Mouse (Mus musculus): ENCODE data around the gene Rd3l. TPM values are rescaled to one million over a fixed set of nuclear protein-coding genes. Genes with fewer than 3 reads are reported as not detected.
A peak's percentile ranks its signal among the peaks of the same experiment; 100 is the strongest.
"Not testable (repeated sequence)": the region's sequence is repeated elsewhere in the genome, so short reads cannot be mapped to it uniquely, and the experiment has no call there.

Rd3l gene
- polyA plus RNA-seq, 1 experiment from 2014 or later = 0.43 TPM

DNA sequence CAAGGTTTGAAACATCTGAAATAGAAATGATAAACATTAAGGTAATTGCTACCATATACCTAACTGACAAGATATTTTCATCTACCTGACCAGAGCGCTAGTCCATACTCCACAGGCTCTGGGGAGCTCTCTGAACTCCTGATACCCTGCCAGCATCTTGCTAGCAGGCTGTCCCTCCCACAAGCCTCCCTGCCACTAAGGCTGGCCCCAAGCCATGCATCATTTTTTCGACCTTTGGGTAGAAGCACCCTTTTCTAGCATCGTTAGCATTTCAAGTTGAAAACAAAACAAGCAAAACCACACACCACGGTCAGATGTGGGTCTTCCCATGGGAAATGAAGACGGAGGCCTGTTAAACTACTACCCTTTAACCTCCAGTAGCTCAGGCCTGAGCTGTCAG, 17.8 kb downstream of the Rd3l start:
- Histone ChIP-seq H3K4me1 (replicated peaks) (peaks cover 30% of the 10 kb centered on the region), H3K9ac (no peak overlapping the region), H3K36me3 (peaks cover 39% of the 10 kb centered on the region), H3K4me2 (no peak overlapping the region), H3K4me3 (no peak overlapping the region), H3K27ac (no peak overlapping the region), H3K27me3 (no peaks in the 10 kb centered on the region), H3K9me3 (replicated peaks) (no peaks in the 10 kb centered on the region)
- 82% methylated on average over 5 of the region's 5 CpGs for WGBS
- ATAC-seq (replicated peaks; ENCODE audit: insufficient number of reproducible peaks, insufficient read depth, low FRiP score, low read depth) = no peak

DNA sequence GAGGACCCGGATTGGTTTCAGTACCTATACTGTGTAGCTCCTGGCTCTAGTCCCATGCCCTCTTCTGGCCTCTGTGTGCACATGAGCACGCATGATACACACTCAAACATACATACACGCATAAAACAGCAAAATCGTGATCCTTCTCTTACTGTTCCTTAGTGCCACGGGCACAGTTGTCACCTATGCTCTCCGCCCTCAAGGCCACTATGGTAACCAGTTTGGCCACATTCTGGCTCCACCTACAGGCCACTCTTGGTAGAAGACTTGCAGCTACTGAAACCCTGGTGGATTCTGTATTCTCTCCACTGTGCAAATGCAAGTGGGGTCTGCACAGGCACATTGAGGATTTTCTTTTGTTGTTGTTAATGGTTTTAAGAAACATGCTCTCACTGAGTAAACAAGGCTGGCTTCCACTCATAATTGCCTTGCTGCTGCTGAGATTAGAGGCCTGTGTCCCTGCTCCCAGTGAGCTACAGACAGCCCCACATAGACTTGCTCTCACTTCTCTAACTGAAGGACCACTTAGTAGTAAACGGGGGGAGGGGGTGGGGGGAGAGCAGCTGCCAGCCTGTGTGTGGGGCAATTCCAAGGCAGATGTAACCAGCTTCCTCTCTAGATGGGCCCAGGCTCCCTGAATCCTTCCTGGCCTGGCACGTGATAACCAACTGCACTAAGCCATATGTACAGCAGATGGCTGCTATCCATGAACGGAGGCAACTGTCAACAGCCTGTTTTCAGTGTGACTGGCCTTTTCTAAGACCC, 22.8 kb downstream of the Rd3l start:
- 39% methylated on average over 9 of the region's 9 CpGs for WGBS
- H3K27ac ChIP-seq = no peak overlapping the region
- no peaks in the 10 kb centered on the region for H3K9me3 ChIP-seq (replicated peaks)
- peaks cover 7% of the 10 kb centered on the region; the same call in 1 of the 2 replicates for H3K4me1 ChIP-seq (replicated peaks)
- H3K9ac ChIP-seq = no peak overlapping the region
- peak; percentile 79; the same call in 1 of the 2 replicates for ATAC-seq (replicated peaks; ENCODE audit: insufficient number of reproducible peaks, insufficient read depth, low FRiP score, low read depth)
- H3K27me3 ChIP-seq = no peaks in the 10 kb centered on the region
- no peak overlapping the region for H3K4me3 ChIP-seq
- H3K4me2 ChIP-seq = no peak overlapping the region
- H3K36me3 ChIP-seq = peaks cover 35% of the 10 kb centered on the region

GRCm38 (mm10) chr12:111956173-111956572, 24.9 kb downstream of the Rd3l start:
- peaks cover 7% of the 10 kb centered on the region; the same call in 1 of the 2 replicates for H3K4me1 ChIP-seq (replicated peaks)
- H3K27ac ChIP-seq = no peak overlapping the region
- no peak for ATAC-seq (replicated peaks; ENCODE audit: insufficient number of reproducible peaks, insufficient read depth, low FRiP score, low read depth)
- no peaks in the 10 kb centered on the region for H3K27me3 ChIP-seq
- no peaks in the 10 kb centered on the region for H3K9me3 ChIP-seq (replicated peaks)
- 73% methylated on average over 5 of the region's 5 CpGs for WGBS
- H3K36me3 ChIP-seq = peaks cover 21% of the 10 kb centered on the region
- H3K9ac ChIP-seq = no peak overlapping the region
- no peak overlapping the region for H3K4me3 ChIP-seq
- no peak overlapping the region for H3K4me2 ChIP-seq

DNA sequence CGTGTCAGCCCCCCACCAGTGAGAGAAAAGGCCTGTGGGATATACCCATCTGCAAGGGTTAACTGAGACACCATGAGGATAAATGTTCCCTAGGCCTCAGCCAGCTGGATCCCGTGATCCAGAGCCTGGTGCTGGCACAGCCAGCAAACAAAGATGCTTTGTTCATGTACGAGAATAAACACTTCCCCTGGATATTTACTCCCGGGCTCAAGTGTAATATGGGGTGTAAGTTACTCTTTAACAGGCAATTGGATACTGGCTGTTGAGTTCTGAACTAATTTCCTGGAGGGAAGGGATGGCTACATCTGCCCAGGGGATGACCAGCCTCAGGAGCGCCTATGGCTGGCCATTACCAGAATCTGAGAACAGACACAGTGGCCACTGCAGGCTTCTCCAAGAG, 29.4 kb downstream of the Rd3l start:
- H3K9me3 ChIP-seq (replicated peaks) = no peaks in the 10 kb centered on the region
- H3K36me3 ChIP-seq = no peaks in the 10 kb centered on the region
- no peaks in the 10 kb centered on the region for H3K4me1 ChIP-seq (replicated peaks)
- no peak overlapping the region for H3K4me3 ChIP-seq
- no peak overlapping the region for H3K27ac ChIP-seq
- H3K9ac ChIP-seq = no peak overlapping the region
- no peak overlapping the region for H3K4me2 ChIP-seq
- H3K27me3 ChIP-seq = no peaks in the 10 kb centered on the region
- 51% methylated on average over 5 of the region's 5 CpGs for WGBS
- ATAC-seq (replicated peaks; ENCODE audit: insufficient number of reproducible peaks, insufficient read depth, low FRiP score, low read depth) = no peak

GRCm38 (mm10) chr12:111950486-111950885, 30.6 kb downstream of the Rd3l start:
- Histone ChIP-seq H3K4me1 (replicated peaks) (peaks cover 7% of the 10 kb centered on the region), H3K4me3 (no peak overlapping the region), H3K4me2 (no peak overlapping the region), H3K36me3 (no peaks in the 10 kb centered on the region), H3K27ac (no peak overlapping the region), H3K9me3 (replicated peaks) (no peaks in the 10 kb centered on the region), H3K9ac (no peak overlapping the region), H3K27me3 (no peaks in the 10 kb centered on the region)
- WGBS = 64% methylated on average over 5 of the region's 5 CpGs
- no peak for ATAC-seq (replicated peaks; ENCODE audit: insufficient number of reproducible peaks, insufficient read depth, low FRiP score, low read depth)

- 0 out of 2 replicates have a peak overlapping the region, but pooled peaks have one; percentile 6 for H3K4me2 ChIP-seq
- no peak overlapping the region for H3K4me3 ChIP-seq
- H3K27me3 ChIP-seq = no peaks in the 10 kb centered on the region
- no peaks in the 10 kb centered on the region for H3K9me3 ChIP-seq (replicated peaks)
- ATAC-seq (replicated peaks; ENCODE audit: insufficient number of reproducible peaks, insufficient read depth, low FRiP score, low read depth) = 0 out of 2 replicates have a peak, but pooled peaks have one; percentile 14
- no peak overlapping the region for H3K9ac ChIP-seq
- H3K36me3 ChIP-seq = no peaks in the 10 kb centered on the region
- WGBS = 25% methylated on average over 2 of the region's 2 CpGs
- peak overlapping the region; percentile 90 for H3K27ac ChIP-seq
- H3K4me1 ChIP-seq (replicated peaks) = peaks cover 28% of the 10 kb centered on the region
Measured at GRCm38 (mm10) chr12:111946716-111947115, 34.4 kb downstream of the Rd3l start.

DNA sequence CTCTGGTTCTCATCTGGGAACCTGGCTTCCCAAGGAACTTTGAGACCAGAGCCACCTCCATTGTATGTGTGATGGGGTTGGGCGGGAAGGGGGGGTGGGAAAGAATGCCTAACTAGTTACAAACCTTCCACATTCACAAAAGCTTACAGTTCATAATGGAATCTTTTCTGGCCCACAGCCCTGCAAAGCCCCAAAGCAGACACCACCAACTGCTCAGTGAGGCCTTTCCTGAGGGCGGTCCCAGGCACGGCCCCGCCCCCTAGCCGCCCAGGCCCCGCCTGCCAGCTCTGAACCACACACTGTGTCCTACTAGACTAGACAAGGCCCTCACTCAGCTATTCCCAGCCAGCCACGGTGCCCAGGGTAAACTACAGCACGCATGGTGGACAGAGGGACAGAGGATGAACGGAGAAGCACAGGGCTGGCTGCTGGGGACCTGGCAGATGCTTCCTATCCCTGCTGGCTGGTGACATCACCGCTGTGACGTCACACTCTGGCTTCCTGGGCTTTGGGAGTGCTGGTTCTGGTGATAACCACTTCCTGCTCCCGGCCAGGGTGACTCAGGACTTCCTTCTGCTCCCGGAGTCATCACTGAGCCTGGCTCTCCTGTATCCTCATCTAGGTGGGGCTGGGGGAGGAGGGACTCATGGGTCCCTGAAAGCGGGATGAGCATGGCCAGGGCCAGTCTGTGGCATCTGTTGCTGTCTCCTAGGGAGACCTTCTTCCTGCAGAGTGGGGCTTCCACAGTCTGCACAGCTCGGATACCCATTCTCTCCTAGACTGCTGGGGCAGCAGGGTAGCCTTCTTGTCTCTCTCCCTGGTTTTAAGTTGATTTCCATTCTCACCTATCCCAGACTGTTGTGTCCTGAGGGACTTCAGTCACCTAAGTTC, 35.1 kb downstream of the Rd3l start:
- H3K9me3 ChIP-seq (replicated peaks); H3K9ac ChIP-seq; H3K4me3 ChIP-seq; H3K36me3 ChIP-seq; H3K27me3 ChIP-seq: not testable (repeated sequence)
- peaks cover 28% of the 10 kb centered on the region for H3K4me1 ChIP-seq (replicated peaks)
- 30% methylated on average over 12 of the region's 15 CpGs for WGBS
- peak; percentile 71 for ATAC-seq (replicated peaks; ENCODE audit: insufficient number of reproducible peaks, insufficient read depth, low FRiP score, low read depth)
- H3K4me2 ChIP-seq = peak overlapping the region; percentile 12; the same call in 1 of the 2 replicates
- H3K27ac ChIP-seq = peak overlapping the region; percentile 90

DNA sequence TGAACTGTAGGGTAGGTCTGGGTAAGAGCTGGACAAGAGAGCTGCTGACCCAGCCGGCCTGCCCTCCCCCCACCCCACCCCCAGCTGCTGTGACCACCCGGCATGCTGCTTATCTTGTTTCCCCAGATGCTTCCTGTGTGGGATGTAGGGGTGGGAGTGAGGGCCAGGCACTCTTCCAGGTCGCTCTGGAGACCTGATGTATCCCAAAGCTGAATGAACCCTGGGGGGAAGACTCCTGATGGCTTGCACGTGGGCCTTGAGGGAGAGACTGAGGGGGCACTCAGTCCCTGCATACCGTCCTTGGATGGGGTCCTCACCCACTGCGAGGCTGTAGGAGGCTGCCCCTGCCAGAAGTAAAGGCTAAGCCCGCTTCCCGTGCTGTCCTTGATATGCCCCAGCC, 36.0 kb downstream of the Rd3l start:
- Histone ChIP-seq H3K4me2 (peak overlapping the region; percentile 12), H3K27ac (peak overlapping the region; percentile 90)
- WGBS = 8% methylated on average over 8 of the region's 8 CpGs

GRCm38 (mm10) chr12:111944065-111944987, 36.8 kb downstream of the Rd3l start:
- peaks cover 28% of the 10 kb centered on the region for H3K4me1 ChIP-seq (replicated peaks)
- not testable (repeated sequence) for H3K9ac ChIP-seq; H3K9me3 ChIP-seq (replicated peaks); H3K27me3 ChIP-seq; H3K36me3 ChIP-seq
- peak overlapping the region; percentile 22 for H3K4me3 ChIP-seq
- H3K4me2 ChIP-seq = peak overlapping the region; percentile 47
- 43% methylated on average over 17 of the region's 20 CpGs for WGBS
- peak; percentile 67 for ATAC-seq (replicated peaks; ENCODE audit: insufficient number of reproducible peaks, insufficient read depth, low FRiP score, low read depth)
- peak overlapping the region; percentile 90 for H3K27ac ChIP-seq

More for the DNA sequence above, 36.0 kb downstream of the Rd3l start:
- Histone ChIP-seq H3K27me3 (no peaks in the 10 kb centered on the region), H3K4me1 (replicated peaks) (peaks cover 28% of the 10 kb centered on the region), H3K9me3 (replicated peaks) (no peaks in the 10 kb centered on the region), H3K4me3 (no peak overlapping the region), H3K9ac (peak overlapping the region; percentile 29; the same call in 1 of the 2 replicates), H3K36me3 (no peaks in the 10 kb centered on the region)
- ATAC-seq (replicated peaks; ENCODE audit: insufficient number of reproducible peaks, insufficient read depth, low FRiP score, low read depth) = peak; percentile 61

DNA sequence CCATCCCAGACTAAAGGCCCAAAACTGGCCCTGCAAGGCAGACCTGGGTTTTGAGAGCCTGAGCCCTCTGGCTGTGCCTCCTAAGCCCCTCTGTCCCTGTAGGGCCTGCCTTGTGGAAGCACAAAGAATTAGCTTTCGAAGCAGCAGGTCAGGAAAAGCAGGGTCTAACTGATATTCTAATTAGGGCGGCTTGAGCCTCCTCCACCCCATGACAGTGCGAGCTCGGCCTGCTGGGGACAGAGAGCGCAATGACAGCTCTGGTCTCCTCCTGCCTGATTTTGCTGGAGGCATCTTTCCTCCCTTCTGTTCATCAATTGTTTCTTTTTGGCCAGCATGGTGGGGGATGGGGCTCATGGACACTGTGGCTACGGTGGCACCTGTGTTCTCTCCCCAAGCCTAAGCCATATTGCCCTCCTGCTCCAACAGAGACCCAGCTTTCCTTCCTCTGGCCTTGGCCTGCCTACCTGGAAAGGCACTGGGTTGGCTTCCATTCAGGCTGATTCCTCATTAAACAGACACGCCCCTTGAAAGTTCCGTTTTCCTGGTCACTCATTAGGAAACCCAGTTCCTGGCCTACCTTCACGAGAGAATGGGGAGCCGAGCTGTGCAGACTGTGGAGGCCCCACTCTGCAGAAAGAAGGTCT, 37.6 kb downstream of the Rd3l start:
- Histone ChIP-seq H3K27ac (peak overlapping the region; percentile 90), H3K27me3 (no peaks in the 10 kb centered on the region), H3K9ac (no peak overlapping the region; the same call in 1 of the 2 replicates), H3K4me1 (replicated peaks) (peaks cover 36% of the 10 kb centered on the region), H3K4me2 (peak overlapping the region; percentile 47), H3K9me3 (replicated peaks) (no peaks in the 10 kb centered on the region), H3K4me3 (peak overlapping the region; percentile 22), H3K36me3 (no peaks in the 10 kb centered on the region)
- no peak for ATAC-seq (replicated peaks; ENCODE audit: insufficient number of reproducible peaks, insufficient read depth, low FRiP score, low read depth)
- WGBS = 65% methylated on average over 10 of the region's 10 CpGs

Measured in heart, embryonic 15.5 days (tissue).